Comparison of ENCODE assay signal across 12 mouse cellular contexts in the genomic region with DNA sequence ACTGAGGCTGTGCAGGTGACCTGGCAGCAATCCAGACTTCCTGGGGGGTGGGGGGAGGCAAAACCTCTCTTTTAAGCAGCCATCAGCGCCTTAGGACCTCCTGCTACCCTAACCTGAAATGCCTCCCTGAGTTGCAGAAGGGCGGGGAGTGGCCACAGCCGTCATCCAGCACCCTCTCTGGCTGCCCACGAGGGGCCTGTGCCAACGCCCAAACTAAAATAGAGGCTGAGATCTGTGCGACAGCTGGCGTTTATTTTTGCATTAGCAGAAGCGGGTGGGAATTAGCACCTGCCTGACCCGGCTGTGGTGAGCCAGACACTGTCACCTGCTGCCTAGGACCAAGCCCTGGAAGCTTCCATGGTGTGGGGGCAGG. TPM values are rescaled to one million over a fixed set of nuclear protein-coding genes. Genes with fewer than 3 reads are reported as not detected.
DNase-seq lines count a peak whose midpoint lies in the region; ATAC-seq and TF ChIP-seq lines count a peak whose summit lies in the region.
"Had no signal": no experiment of that assay in that cellular context is flagged by ENCODE, and none has a peak within 500 bp of the region (broad histone marks: within the 10 kb centered on the region; RNA-seq: fewer than 3 reads in every experiment).

No protein-coding gene starts in this region.

- H3K27me3 ChIP-seq in intestine, postnatal 0 days (replicated peaks; ENCODE audit: control insufficient read depth, insufficient read depth, low read length), result no peaks in the 10 kb centered on the region
- no peaks in the 10 kb centered on the region for H3K27me3 ChIP-seq in stomach, embryonic 14.5 days (ENCODE audit: control insufficient read depth, insufficient read depth, low read length)
- no peaks in the 10 kb centered on the region for H3K27me3 ChIP-seq in hindbrain, embryonic 10.5 days (ENCODE audit: insufficient read depth, poor library complexity, severe bottlenecking)
- H3K27me3 ChIP-seq: hindbrain, embryonic 15.5 days had no signal

- no peak for ATAC-seq in intestine, postnatal 0 days
- ATAC-seq in stomach, embryonic 14.5 days (ENCODE audit: insufficient number of reproducible peaks, insufficient read depth, low FRiP score, low read depth), result no peak

- H3K27ac ChIP-seq in intestine, postnatal 0 days (ENCODE audit: low read depth, low read length), result peak overlapping the region; percentile 79
- peak overlapping the region; percentile 21; the same call in 1 of the 2 replicates for H3K27ac ChIP-seq in stomach, embryonic 14.5 days (ENCODE audit: low read length)
- no peak overlapping the region for H3K27ac ChIP-seq in hindbrain, embryonic 10.5 days
- H3K27ac ChIP-seq: forebrain, embryonic 12.5 days; hindbrain, embryonic 15.5 days had no signal

- no peak overlapping the region for H3K4me3 ChIP-seq in intestine, postnatal 0 days (ENCODE audit: low read depth, low read length)
- no peak overlapping the region for H3K4me3 ChIP-seq in stomach, embryonic 14.5 days (ENCODE audit: low read depth, low read length)
- H3K4me3 ChIP-seq in hindbrain, embryonic 10.5 days, result no peak overlapping the region
- H3K4me3 ChIP-seq: forebrain, embryonic 12.5 days; hindbrain, embryonic 15.5 days had no signal

- H3K36me3 ChIP-seq in intestine, postnatal 0 days (ENCODE audit: control insufficient read depth, insufficient read depth), result peaks cover 16% of the 10 kb centered on the region; the same call in 1 of the 2 replicates
- no peaks in the 10 kb centered on the region for H3K36me3 ChIP-seq in stomach, embryonic 14.5 days (ENCODE audit: control insufficient read depth, insufficient read depth, low read length)
- peaks cover 35% of the 10 kb centered on the region; the same call in 1 of the 2 replicates for H3K36me3 ChIP-seq in hindbrain, embryonic 10.5 days

- DNase-seq in left cerebral cortex, postnatal 14 days (ENCODE audit: low spot score in 2 of 2), result peak; percentile 37 to 66
- DNase-seq in left cerebral cortex, postnatal 10 days (ENCODE audit: extremely low spot score in 1 of 2, low spot score in 2 of 2), result no peak
- DNase-seq in gastrocnemius, postnatal 14 days, result peak; percentile 82
- DNase-seq in adrenal gland, postnatal 4 days (ENCODE audit: low spot score in 2 of 2), result no peak
- no peak for DNase-seq in hindbrain, embryonic 10.5 days (ENCODE audit: low spot score)
- DNase-seq in cerebellum, adult 9-10 months, result no peak
- DNase-seq: cerebellum, postnatal 36 days had no signal

- no peak for TF ChIP-seq CTCF in intestine, postnatal 0 days (IDR thresholded peaks at IDR 0.05; ENCODE audit: low read depth)

- no peak overlapping the region for H3K9ac ChIP-seq in intestine, postnatal 0 days (ENCODE audit: low read depth, low read length)
- no peak overlapping the region for H3K9ac ChIP-seq in stomach, embryonic 14.5 days (replicated peaks; ENCODE audit: low read depth, low read length)
- H3K9ac ChIP-seq: forebrain, embryonic 12.5 days; hindbrain, embryonic 15.5 days had no signal

- H3K9me3 ChIP-seq in intestine, postnatal 0 days (ENCODE audit: control insufficient read depth), result no peaks in the 10 kb centered on the region
- H3K9me3 ChIP-seq in stomach, embryonic 14.5 days (ENCODE audit: control insufficient read depth, low read depth, low read length), result no peaks in the 10 kb centered on the region
- no peaks in the 10 kb centered on the region for H3K9me3 ChIP-seq in hindbrain, embryonic 10.5 days
- H3K9me3 ChIP-seq: forebrain, embryonic 12.5 days; hindbrain, embryonic 15.5 days had no signal

- 0 out of 2 replicates have a peak overlapping the region, but pooled peaks have one; percentile 37 for H3K4me2 ChIP-seq in intestine, postnatal 0 days (replicated peaks; ENCODE audit: low read depth)
- no peak overlapping the region for H3K4me2 ChIP-seq in stomach, embryonic 14.5 days (replicated peaks; ENCODE audit: low read depth, low read length)
- H3K4me2 ChIP-seq: forebrain, embryonic 12.5 days; hindbrain, embryonic 15.5 days had no signal

- WGBS in intestine, postnatal 0 days, result 34% methylated on average over 9 of the region's 9 CpGs
- WGBS in stomach, embryonic 14.5 days, result 37% methylated on average over 9 of the region's 9 CpGs
- 75% methylated on average over 9 of the region's 9 CpGs for WGBS in hindbrain, embryonic 10.5 days

- peaks cover 19% of the 10 kb centered on the region; the same call in 1 of the 2 replicates for H3K4me1 ChIP-seq in intestine, postnatal 0 days (replicated peaks; ENCODE audit: control insufficient read depth, insufficient read depth, low read length)
- H3K4me1 ChIP-seq in stomach, embryonic 14.5 days (ENCODE audit: control insufficient read depth, insufficient read depth, low read length), result peaks cover 35% of the 10 kb centered on the region
- H3K4me1 ChIP-seq in hindbrain, embryonic 10.5 days (replicated peaks), result peaks cover 49% of the 10 kb centered on the region

- intact Hi-C loops in left cerebral cortex, postnatal 14 days (cut with DNase I), result no loop called here
- intact Hi-C loops in left cerebral cortex, postnatal 10 days (cut with DNase I), result no loop called here
- intact Hi-C loops in gastrocnemius, postnatal 14 days (cut with DNase I; ENCODE audit: low total_unique reads), result no loop called here

RNA-seq across cellular contexts. Expression of gene Pabpn1l, which starts 14.2 kb away (rescaled TPM):
- total RNA-seq in left cerebral cortex, postnatal 14 days (2021), result not detected
- total RNA-seq in left cerebral cortex, postnatal 10 days (2021), result not detected
- total RNA-seq in gastrocnemius, postnatal 14 days (2021), result not detected
- 0.13 TPM in 1 of 2 replicates, not detected in the other for polyA plus RNA-seq in intestine, postnatal 0 days (2015; fragmentation: Nextera tagmentation; extraction: Ambion mirVana)
- not detected in 2 replicates for polyA plus RNA-seq in stomach, embryonic 14.5 days (2014; fragmentation: Nextera tagmentation; extraction: Ambion mirVana)
- total RNA-seq in adrenal gland, postnatal 4 days (2021), result not detected
- polyA plus RNA-seq in hindbrain, embryonic 10.5 days (2016; fragmentation: Nextera tagmentation; extraction: Ambion mirVana), result not detected in 2 replicates
- polyA plus RNA-seq: forebrain, embryonic 12.5 days; hindbrain, embryonic 15.5 days; urinary bladder, adult 2 months had no signal

RNA-seq across cellular contexts. Expression of gene Trappc2l, which starts 25.3 kb away (rescaled TPM):
- 10 to 100 TPM; 84.2 to 85.9 TPM for total RNA-seq in left cerebral cortex, postnatal 14 days (2021)
- total RNA-seq in left cerebral cortex, postnatal 10 days (2021), result 10 to 100 TPM; 81.8 to 83.6 TPM
- total RNA-seq in gastrocnemius, postnatal 14 days (2021), result 10 to 100 TPM; 47.5 TPM
- 136 and 144 TPM in 2 replicates for polyA plus RNA-seq in intestine, postnatal 0 days (2015; fragmentation: Nextera tagmentation; extraction: Ambion mirVana)
- polyA plus RNA-seq in stomach, embryonic 14.5 days (2014; fragmentation: Nextera tagmentation; extraction: Ambion mirVana), result 55.9 and 66.9 TPM in 2 replicates
- total RNA-seq in adrenal gland, postnatal 4 days (2021), result 10 to 100 TPM; 51.5 to 51.8 TPM
- 53.3 and 68.5 TPM in 2 replicates for polyA plus RNA-seq in hindbrain, embryonic 10.5 days (2016; fragmentation: Nextera tagmentation; extraction: Ambion mirVana)

RNA-seq across cellular contexts. Expression of gene Galns, which starts 25.5 kb away (rescaled TPM):
- 10 to 100 TPM in 1 of 2 experiments, 1 to 10 TPM in 1; 9.7 to 10.3 TPM for total RNA-seq in left cerebral cortex, postnatal 14 days (2021)
- total RNA-seq in left cerebral cortex, postnatal 10 days (2021), result 10 to 100 TPM; 12.5 to 14.6 TPM
- total RNA-seq in gastrocnemius, postnatal 14 days (2021), result 1 to 10 TPM; 2.9 to 3.6 TPM
- 58.1 and 59.0 TPM in 2 replicates for polyA plus RNA-seq in intestine, postnatal 0 days (2015; fragmentation: Nextera tagmentation; extraction: Ambion mirVana)
- 12.6 and 14.6 TPM in 2 replicates for polyA plus RNA-seq in stomach, embryonic 14.5 days (2014; fragmentation: Nextera tagmentation; extraction: Ambion mirVana)
- 10 to 100 TPM; 11.9 to 13.9 TPM for total RNA-seq in adrenal gland, postnatal 4 days (2021)
- 7.1 and 7.2 TPM in 2 replicates for polyA plus RNA-seq in hindbrain, embryonic 10.5 days (2016; fragmentation: Nextera tagmentation; extraction: Ambion mirVana)

Comparison
In these comparisons a context has a peak if more than half of its experiments do, and no peak if none do; other contexts are left out.
1. DNase-seq: peak in left cerebral cortex, postnatal 14 days (2 of 2) and gastrocnemius, postnatal 14 days (single experiment); none in left cerebral cortex, postnatal 10 days (0 of 2), adrenal gland, postnatal 4 days (0 of 2), hindbrain, embryonic 10.5 days (single experiment) and cerebellum, adult 9-10 months (single experiment).